Mouse (Mus musculus): Measurements from ENCODE around the gene Mapk6. TPM values are rescaled to one million over a fixed set of nuclear protein-coding genes. Genes with fewer than 3 reads are reported as not detected.

Mapk6 gene
- polyA plus RNA-seq, 1 experiment = 8.2 TPM

- no peak for TF ChIP-seq GATA1 (IDR thresholded peaks at IDR 0.05; ENCODE audit: low read length)
These were observed 19.2 kb upstream of the Mapk6 start for GRCm38 (mm10) chr9:75429040-75429439.

- no peak for TF ChIP-seq GATA1 (IDR thresholded peaks at IDR 0.05; ENCODE audit: low read length)
These were observed 18.4 kb upstream of the Mapk6 start for GRCm38 (mm10) chr9:75428274-75428600.

- no peak for TF ChIP-seq GATA1 (IDR thresholded peaks at IDR 0.05; ENCODE audit: low read length)
These were observed 17.8 kb upstream of the Mapk6 start for GRCm38 (mm10) chr9:75427366-75428273.

- TF ChIP-seq GATA1 (IDR thresholded peaks at IDR 0.05; ENCODE audit: low read length) = no peak
These were observed 16.1 kb upstream of the Mapk6 start for GRCm38 (mm10) chr9:75425796-75426391.

GRCm38 (mm10) chr9:75424358-75425150 is 14.7 kb upstream of the Mapk6 start:
- no peak for TF ChIP-seq GATA1 (IDR thresholded peaks at IDR 0.05; ENCODE audit: low read length)

GRCm38 (mm10) chr9:75423683-75424082 is 13.9 kb upstream of the Mapk6 start:
- no peak for TF ChIP-seq GATA1 (IDR thresholded peaks at IDR 0.05; ENCODE audit: low read length)

- no peak for TF ChIP-seq GATA1 (IDR thresholded peaks at IDR 0.05; ENCODE audit: low read length)
These were observed 12.5 kb upstream of the Mapk6 start for GRCm38 (mm10) chr9:75422251-75422691.

GRCm38 (mm10) chr9:75414204-75414603 is 4.4 kb upstream of the Mapk6 start:
- no peak for TF ChIP-seq GATA1 (IDR thresholded peaks at IDR 0.05; ENCODE audit: low read length)

DNA sequence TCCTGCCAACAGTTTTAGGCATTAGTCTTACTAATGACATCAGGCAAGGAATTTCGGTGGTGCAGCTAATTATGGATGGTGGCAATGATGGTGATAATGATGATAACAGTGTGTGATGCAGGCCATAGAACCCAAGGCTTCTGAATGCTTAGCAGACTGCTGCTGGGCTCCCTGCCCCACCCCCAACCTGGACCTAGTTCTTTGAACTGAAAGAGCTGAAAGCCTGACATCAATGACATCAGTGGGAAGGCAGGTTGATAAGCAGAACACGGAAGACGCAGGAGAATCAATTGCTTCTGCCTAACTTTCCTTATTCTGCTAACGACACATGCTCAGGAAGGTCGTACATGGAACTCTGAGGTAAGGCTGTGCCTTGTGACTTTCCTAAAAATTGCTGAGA is 3.4 kb upstream of the Mapk6 start:
- TF ChIP-seq GATA1 (IDR thresholded peaks at IDR 0.05; ENCODE audit: low read length) = no peak

DNA sequence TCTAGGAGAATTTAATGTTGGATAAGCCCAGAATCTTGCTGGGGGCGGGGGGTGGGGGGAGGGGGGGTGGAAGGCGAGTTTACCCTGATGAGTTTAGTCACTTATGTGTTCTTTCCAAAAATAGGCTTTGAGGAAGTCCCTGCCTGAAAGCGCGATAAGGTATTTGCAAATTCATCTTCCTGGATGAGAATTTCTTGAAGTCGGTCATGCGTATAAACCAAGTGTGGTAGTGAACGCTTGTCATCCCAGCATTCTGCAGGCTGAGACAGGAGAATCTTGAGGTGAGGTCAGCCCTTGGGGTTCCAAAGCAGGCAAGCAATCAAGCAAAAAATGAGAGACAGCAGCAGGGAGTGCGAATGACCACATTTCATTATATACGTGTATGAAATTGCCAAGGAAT is 1.8 kb upstream of the Mapk6 start:
- TF ChIP-seq GATA1 (IDR thresholded peaks at IDR 0.05; ENCODE audit: low read length) = no peak

DNA sequence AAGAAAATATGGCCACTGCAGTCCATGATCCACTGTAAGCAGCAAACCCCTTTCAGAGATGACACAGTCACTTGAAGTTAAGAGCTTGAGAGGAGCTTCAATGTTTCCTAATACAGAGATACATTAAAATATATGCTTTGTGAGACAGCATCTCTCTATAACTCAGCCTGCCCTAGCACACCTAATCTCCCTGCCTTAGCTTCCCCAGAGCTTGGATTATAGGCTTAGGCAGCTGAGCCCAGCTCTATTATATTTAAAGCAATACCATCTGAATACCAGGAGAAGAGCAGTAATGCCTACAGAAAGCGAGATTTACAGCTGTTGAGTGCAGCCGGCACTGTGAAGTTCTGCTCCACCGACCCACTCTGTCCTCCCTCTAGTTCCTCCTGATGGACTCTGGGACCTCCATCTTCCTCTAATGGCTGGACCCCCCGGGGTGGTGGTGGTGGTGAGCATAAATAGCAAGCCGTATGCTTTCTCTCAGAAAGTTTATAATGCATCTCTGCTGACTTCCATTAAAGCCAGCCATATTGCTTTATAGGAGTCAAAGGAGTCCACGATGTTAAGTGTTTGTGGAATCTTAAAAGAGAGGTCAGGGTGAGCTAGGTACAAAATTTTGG is 1.2 kb upstream of the Mapk6 start:
- TF ChIP-seq GATA1 (IDR thresholded peaks at IDR 0.05; ENCODE audit: low read length) = no peak

DNA sequence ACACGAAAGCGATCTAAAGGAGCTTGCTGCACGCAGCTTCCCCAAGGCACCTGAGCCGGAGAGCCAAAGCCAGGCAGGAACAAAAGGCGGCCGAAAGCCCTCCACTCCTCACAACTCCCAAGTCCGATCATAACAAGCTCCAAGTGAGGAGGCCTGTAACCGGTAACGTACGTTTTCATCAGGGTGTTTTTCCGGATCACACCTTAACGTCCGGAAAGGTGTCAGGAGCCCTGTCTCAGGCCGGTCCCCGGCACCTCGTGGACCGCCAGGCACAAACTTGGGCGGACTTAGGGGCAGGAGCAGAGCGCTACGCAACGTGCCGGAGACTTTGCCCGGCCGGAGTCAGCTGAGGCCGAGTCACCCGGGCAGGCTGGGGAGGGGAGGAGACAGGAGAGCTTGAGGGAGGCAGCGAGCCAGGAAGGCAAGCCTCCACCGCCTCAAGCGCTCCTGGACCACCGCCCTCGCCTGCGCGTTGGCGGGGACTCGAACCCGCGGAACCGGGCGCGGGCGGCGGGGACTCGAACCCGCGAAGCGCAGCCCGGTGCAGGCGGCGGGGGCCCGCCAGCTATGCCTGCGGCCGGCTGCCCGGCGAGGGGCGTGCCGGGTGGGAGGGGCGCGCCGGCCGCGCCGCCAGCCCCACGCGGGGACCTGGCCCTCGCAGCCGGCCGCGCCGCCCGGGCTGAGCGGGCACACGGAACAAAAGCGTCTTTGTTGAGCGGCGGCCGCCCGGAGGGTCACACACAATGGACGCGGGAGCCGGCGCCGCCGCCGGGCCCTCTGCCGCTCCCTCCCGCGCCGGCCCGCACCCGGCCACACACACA is 564 bp downstream of the Mapk6 start:
- no peak for TF ChIP-seq GATA1 (IDR thresholded peaks at IDR 0.05; ENCODE audit: low read length)

DNA sequence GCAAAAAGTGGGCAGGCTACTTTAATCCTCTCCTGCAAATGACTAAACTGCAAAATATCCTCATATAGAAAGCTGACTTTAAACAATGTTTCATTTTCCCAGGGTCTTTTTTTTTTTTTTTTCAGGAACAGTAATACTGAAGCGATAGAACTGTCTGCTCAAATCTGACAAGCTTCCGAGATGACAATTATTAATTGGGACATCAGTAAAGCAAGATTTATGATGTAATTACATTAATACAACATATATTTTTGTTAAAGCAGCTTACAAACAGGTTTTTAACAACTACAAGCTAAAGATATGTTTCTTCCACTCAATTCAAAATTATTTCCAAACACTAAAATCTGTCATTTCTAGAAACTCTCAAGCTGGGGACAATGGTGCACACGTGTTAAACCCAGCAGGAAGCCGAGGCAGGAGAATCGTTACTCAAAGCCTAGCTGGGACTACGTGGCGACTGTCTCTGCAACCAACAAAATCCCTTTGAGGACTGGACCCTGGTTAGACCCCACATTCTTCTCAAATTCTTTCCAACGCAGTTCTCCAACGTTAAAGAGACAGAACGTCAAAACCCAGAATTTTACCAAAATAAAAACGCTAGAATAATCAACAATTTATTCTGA is 1.5 kb downstream of the Mapk6 start:
- TF ChIP-seq GATA1 (IDR thresholded peaks at IDR 0.05; ENCODE audit: low read length) = no peak

DNA sequence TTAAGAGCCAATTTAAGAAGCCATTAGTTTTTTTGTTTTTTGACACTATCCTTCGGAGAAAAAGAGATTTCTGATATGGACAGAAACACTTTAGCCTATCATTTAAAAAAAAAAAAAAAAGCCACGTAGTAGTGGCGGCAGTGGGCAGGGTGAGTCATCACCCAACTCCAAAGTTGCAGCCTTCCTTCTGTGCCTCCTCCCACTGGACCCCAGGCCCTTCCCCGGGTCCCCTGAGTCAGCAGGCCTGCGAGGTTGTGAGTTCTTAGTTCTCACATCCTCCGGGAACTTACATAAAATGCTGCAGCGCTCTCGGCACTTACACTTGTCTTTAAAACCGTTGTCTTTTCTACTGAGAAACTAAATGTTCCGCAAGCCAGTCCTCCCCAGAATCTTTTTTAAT is 2.0 kb downstream of the Mapk6 start:
- no peak for TF ChIP-seq GATA1 (IDR thresholded peaks at IDR 0.05; ENCODE audit: low read length)

Measured in G1E-ER4 (cell line).